Mouse (Mus musculus): ENCODE measurements at regions not wholly inside any gene's neighbourhood (a gene's known extent, or its start where the extent isn't known, plus 50 kb on each side); places are given as distances from the start of the nearest gene placed in this dataset.

DNA sequence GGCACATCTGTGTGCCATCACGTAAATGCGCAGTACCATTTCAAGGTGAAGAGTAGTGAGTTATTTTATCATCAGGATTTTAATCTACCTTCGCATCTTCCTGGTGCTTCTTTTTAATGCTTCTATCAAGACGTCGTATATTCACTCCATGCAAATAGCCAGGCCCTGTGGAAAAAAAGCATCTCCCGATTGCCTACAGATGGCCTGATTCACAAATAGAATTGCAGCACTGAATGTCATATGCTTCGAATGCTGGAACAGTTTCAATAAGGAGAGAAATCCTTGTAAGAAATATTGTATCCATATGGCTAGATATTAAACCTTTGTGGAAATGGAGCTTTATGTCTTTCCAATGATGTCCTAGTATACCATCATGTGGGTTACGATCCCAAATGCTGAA is 742.7 kb downstream of the Tmem132b start:
- no peaks in the 10 kb centered on the region for H3K36me3 ChIP-seq (replicated peaks; ENCODE audit: control insufficient read depth, insufficient read depth, low read depth, low read length)
- 91% methylated on average over 8 of the region's 8 CpGs for WGBS
- ATAC-seq (replicated peaks; ENCODE audit: insufficient number of reproducible peaks, low FRiP score, low TSS enrichment, low read depth), result no peak

DNA sequence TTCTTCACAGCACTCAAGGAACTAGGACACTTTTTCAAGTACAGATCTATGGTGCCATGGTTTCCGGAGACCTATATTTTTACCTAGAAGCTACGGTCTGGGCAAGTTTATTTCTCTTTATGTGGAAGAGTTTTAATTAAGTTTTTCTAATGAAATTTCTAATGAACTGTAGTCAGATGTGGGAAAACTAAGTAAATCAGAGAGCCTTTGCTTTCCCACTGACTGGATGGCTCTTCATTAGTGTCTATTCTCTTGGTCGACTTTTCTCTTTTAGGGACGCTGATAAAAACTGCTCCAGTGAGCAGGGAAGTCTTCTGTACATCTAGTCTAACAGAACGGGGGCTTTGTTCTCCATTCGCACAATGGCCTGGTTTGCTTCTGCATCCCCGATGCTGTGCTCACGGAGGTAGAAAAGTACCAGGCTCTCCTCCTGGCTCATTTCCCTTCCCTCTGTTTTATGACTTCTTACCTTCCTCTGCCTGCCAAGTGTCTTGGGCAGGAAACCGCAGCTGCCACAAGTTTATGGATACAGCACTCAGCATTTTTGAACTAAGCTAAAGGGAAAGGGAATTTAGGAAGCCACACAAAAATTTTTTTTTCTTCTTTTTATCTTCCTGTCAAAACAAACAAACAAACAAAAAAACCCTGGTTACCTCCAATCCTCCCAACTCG is 749.6 kb downstream of the Tmem132b start:
- Histone ChIP-seq H3K9me3 (replicated peaks; ENCODE audit: control insufficient read depth, low read length) (no peaks in the 10 kb centered on the region), H3K27ac (replicated peaks; ENCODE audit: low read depth, low read length) (no peak overlapping the region), H3K36me3 (replicated peaks; ENCODE audit: control insufficient read depth, insufficient read depth, low read depth, low read length) (no peaks in the 10 kb centered on the region), H3K4me3 (ENCODE audit: low read depth, low read length) (no peak overlapping the region), H3K4me1 (ENCODE audit: control insufficient read depth, insufficient read depth, low read length) (no peaks in the 10 kb centered on the region), H3K9ac (replicated peaks; ENCODE audit: low read length) (no peak overlapping the region), H3K4me2 (ENCODE audit: low read depth, low read length) (no peak overlapping the region), H3K27me3 (ENCODE audit: control insufficient read depth, insufficient read depth, low read length) (no peaks in the 10 kb centered on the region)
- 25% methylated on average over 10 of the region's 10 CpGs for WGBS
- no peak for DNase-seq (ENCODE audit: low spot score)
- no peak for ATAC-seq (replicated peaks; ENCODE audit: insufficient number of reproducible peaks, low FRiP score, low TSS enrichment, low read depth)

More for the DNA sequence above, 742.7 kb downstream of the Tmem132b start:
- Histone ChIP-seq H3K4me3 (ENCODE audit: low read depth, low read length) (no peak overlapping the region), H3K9me3 (replicated peaks; ENCODE audit: control insufficient read depth, low read length) (no peaks in the 10 kb centered on the region), H3K4me1 (ENCODE audit: control insufficient read depth, insufficient read depth, low read length) (no peaks in the 10 kb centered on the region), H3K27me3 (ENCODE audit: control insufficient read depth, insufficient read depth, low read length) (no peaks in the 10 kb centered on the region), H3K4me2 (ENCODE audit: low read depth, low read length) (no peak overlapping the region), H3K9ac (replicated peaks; ENCODE audit: low read length) (no peak overlapping the region), H3K27ac (replicated peaks; ENCODE audit: low read depth, low read length) (no peak overlapping the region)
- DNase-seq (ENCODE audit: low spot score), result no peak

DNA sequence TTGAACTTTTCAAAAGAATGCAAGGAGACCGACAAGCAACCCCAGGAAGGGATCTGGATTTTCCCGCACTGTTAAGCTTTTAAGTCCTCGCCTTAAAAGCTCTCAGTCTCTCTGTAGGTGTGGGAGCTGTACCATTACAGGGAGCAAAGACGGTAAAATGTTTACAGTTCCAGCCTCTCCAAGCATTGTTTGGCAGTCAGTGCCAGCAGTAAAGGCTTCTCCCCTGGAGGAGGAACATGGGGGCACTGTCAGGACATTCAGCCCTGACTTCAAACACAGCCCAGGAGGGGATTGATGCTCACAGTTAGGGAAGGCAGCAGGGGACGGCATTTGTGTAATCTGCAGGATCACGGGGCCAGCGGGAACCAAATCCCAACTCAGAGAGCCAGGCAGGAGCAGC is 750.2 kb downstream of the Tmem132b start:
- 6% methylated on average over 7 of the region's 7 CpGs for WGBS
- Histone ChIP-seq H3K4me2 (ENCODE audit: low read depth, low read length) (no peak overlapping the region), H3K9ac (replicated peaks; ENCODE audit: low read length) (no peak overlapping the region), H3K9me3 (replicated peaks; ENCODE audit: control insufficient read depth, low read length) (no peaks in the 10 kb centered on the region), H3K27me3 (ENCODE audit: control insufficient read depth, insufficient read depth, low read length) (no peaks in the 10 kb centered on the region), H3K4me1 (ENCODE audit: control insufficient read depth, insufficient read depth, low read length) (no peaks in the 10 kb centered on the region), H3K4me3 (ENCODE audit: low read depth, low read length) (no peak overlapping the region), H3K36me3 (replicated peaks; ENCODE audit: control insufficient read depth, insufficient read depth, low read depth, low read length) (no peaks in the 10 kb centered on the region), H3K27ac (replicated peaks; ENCODE audit: low read depth, low read length) (no peak overlapping the region)
- ATAC-seq (replicated peaks; ENCODE audit: insufficient number of reproducible peaks, low FRiP score, low TSS enrichment, low read depth) (no peak), DNase-seq (ENCODE audit: low spot score) (no peak)

DNA sequence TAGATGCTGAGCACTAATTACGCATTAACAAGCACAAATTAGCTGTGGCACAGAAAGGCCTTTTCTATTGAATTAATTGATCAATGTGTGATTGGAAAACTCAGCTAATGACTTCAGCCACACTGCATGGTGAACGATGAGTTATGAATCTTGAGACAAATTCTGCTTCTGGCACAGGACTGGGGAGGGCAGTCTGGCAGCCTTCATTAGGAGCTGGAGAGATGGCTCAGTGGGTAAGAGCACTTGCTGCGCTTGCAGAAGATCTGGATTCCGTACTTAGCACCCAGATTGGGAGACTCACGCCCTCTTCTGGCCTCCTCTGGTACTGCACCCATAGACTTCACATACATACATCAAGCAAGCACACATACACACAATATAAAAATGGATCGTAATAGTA is 793.3 kb downstream of the Tmem132b start:
- ATAC-seq (replicated peaks; ENCODE audit: insufficient number of reproducible peaks, low FRiP score, low TSS enrichment, low read depth) (no peak), DNase-seq (ENCODE audit: low spot score) (no peak)
- H3K4me1 ChIP-seq (ENCODE audit: control insufficient read depth, insufficient read depth, low read length), result no peaks in the 10 kb centered on the region
- H3K4me3 ChIP-seq (ENCODE audit: low read depth, low read length), result no peak overlapping the region
- 80% methylated on average over 6 of the region's 6 CpGs for WGBS
- H3K36me3 ChIP-seq (replicated peaks; ENCODE audit: control insufficient read depth, insufficient read depth, low read depth, low read length), result no peaks in the 10 kb centered on the region
- no peak overlapping the region for H3K4me2 ChIP-seq (ENCODE audit: low read depth, low read length)
- H3K9me3 ChIP-seq (replicated peaks; ENCODE audit: control insufficient read depth, low read length), result no peaks in the 10 kb centered on the region
- H3K27ac ChIP-seq (replicated peaks; ENCODE audit: low read depth, low read length), result no peak overlapping the region
- no peak overlapping the region for H3K9ac ChIP-seq (replicated peaks; ENCODE audit: low read length)
- no peaks in the 10 kb centered on the region for H3K27me3 ChIP-seq (ENCODE audit: control insufficient read depth, insufficient read depth, low read length)

DNA sequence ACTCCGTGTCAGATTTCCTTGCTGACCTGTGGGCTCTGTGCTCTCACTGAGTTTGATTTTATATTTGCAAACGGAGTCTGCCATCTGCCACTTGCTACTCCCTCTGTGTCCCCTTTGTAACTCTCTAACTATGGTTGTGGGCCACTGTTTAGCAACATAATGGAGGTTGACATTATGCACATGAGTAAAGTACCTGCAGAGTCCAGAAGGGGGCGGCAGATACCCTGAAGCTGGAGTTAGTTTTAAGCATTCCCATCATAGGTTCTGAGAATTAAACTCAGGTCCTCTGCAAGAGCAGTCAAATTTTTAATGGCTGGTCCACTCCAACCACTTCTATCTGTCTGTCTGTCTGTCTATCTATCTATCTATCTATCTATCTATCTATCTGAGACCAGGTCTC is 796.7 kb downstream of the Tmem132b start:
- ATAC-seq (replicated peaks; ENCODE audit: insufficient number of reproducible peaks, low FRiP score, low TSS enrichment, low read depth) (no peak), DNase-seq (ENCODE audit: low spot score) (peak; percentile 12)
- H3K4me3 ChIP-seq (ENCODE audit: low read depth, low read length), result no peak overlapping the region
- no peaks in the 10 kb centered on the region for H3K4me1 ChIP-seq (ENCODE audit: control insufficient read depth, insufficient read depth, low read length)
- no peak overlapping the region for H3K4me2 ChIP-seq (ENCODE audit: low read depth, low read length)
- no peak overlapping the region for H3K9ac ChIP-seq (replicated peaks; ENCODE audit: low read length)
- H3K36me3 ChIP-seq (replicated peaks; ENCODE audit: control insufficient read depth, insufficient read depth, low read depth, low read length), result no peaks in the 10 kb centered on the region
- 45% methylated on average over 3 of the region's 3 CpGs for WGBS
- no peaks in the 10 kb centered on the region for H3K27me3 ChIP-seq (ENCODE audit: control insufficient read depth, insufficient read depth, low read length)
- H3K27ac ChIP-seq (replicated peaks; ENCODE audit: low read depth, low read length), result no peak overlapping the region
- H3K9me3 ChIP-seq (replicated peaks; ENCODE audit: control insufficient read depth, low read length), result no peaks in the 10 kb centered on the region

DNA sequence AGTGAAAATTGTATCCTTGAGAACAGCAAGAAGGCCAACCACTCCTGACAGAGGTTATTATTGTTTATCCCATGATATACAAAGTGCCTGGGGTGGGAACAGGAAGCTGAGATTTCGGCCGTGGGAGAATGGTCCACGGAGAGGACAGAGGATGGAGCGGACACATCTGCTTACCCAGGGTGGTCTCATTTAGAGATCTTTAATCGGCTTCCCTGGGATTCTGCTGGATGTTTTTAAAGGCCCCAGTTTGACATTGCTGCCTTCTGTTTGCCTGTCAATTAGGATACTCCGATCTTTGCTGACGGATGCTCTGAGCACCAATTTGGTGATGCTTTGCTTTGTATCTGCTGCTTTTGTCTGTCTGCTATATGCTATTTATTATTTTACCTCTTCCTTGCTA is 803.5 kb downstream of the Tmem132b start:
- WGBS, result 53% methylated on average over 7 of the region's 7 CpGs
- H3K27ac ChIP-seq (replicated peaks; ENCODE audit: low read depth, low read length), result no peak overlapping the region
- DNase-seq (ENCODE audit: low spot score), result no peak

DNA sequence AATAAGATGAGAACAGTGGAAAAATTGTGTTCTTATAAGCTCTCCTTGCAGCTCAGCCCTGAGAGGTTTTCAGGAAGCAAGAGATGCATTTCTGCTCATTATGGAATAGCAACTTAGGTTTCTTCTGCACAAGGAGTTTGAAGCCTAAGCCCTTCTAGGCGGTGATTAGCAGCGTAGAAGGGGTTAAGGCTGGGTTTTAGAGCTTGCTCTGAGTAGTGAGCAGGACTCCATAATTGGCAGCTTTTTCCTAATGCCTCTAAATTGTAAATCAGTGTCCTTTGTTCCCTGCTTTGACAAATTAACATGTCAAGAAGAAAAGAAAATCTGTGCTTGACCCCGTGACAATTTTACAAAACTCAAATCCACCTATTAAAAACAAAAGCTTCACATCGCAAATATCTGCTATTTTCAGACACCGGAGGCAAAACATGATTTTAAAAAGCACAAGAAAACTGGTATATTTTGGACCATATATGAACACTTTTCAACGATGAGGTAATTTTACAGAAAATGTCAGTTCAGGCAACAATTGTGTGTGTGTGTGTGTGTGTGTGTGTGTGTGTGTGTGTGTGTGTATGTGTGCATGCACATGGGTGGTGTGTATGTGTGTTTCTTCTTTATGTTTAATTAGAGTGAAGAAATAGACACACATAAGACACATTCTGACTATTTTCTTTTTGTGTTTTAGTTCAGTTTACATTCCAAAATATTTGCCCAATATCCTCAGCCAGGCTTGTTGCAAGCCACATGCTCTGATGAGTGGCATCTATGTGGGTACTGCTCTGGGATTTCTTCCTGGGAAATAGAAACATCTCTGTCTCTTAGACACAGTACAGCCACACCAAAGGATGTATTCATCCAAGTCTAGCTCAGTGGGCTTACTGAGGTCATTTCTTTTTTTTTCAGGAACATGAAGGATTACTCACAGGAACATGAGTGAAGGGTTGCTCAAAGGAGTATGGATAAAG is 804.3 kb downstream of the Tmem132b start:
- no peak overlapping the region for H3K27ac ChIP-seq (replicated peaks; ENCODE audit: low read depth, low read length)
- WGBS, result 53% methylated on average over 6 of the region's 6 CpGs
- H3K9me3 ChIP-seq (replicated peaks; ENCODE audit: control insufficient read depth, low read length), result no peaks in the 10 kb centered on the region
- no peak overlapping the region for H3K9ac ChIP-seq (replicated peaks; ENCODE audit: low read length)
- no peak for DNase-seq (ENCODE audit: low spot score)
- H3K4me1 ChIP-seq (ENCODE audit: control insufficient read depth, insufficient read depth, low read length), result no peaks in the 10 kb centered on the region
- no peak overlapping the region for H3K4me3 ChIP-seq (ENCODE audit: low read depth, low read length)
- no peaks in the 10 kb centered on the region for H3K36me3 ChIP-seq (replicated peaks; ENCODE audit: control insufficient read depth, insufficient read depth, low read depth, low read length)
- ATAC-seq (replicated peaks; ENCODE audit: insufficient number of reproducible peaks, low FRiP score, low TSS enrichment, low read depth), result no peak
- no peak overlapping the region for H3K4me2 ChIP-seq (ENCODE audit: low read depth, low read length)
- no peaks in the 10 kb centered on the region for H3K27me3 ChIP-seq (ENCODE audit: control insufficient read depth, insufficient read depth, low read length)

More for the DNA sequence above, 803.5 kb downstream of the Tmem132b start:
- Histone ChIP-seq H3K9ac (replicated peaks; ENCODE audit: low read length) (no peak overlapping the region), H3K36me3 (replicated peaks; ENCODE audit: control insufficient read depth, insufficient read depth, low read depth, low read length) (no peaks in the 10 kb centered on the region), H3K9me3 (replicated peaks; ENCODE audit: control insufficient read depth, low read length) (no peaks in the 10 kb centered on the region), H3K4me3 (ENCODE audit: low read depth, low read length) (no peak overlapping the region), H3K4me2 (ENCODE audit: low read depth, low read length) (no peak overlapping the region), H3K4me1 (ENCODE audit: control insufficient read depth, insufficient read depth, low read length) (no peaks in the 10 kb centered on the region), H3K27me3 (ENCODE audit: control insufficient read depth, insufficient read depth, low read length) (no peaks in the 10 kb centered on the region)
- ATAC-seq (replicated peaks; ENCODE audit: insufficient number of reproducible peaks, low FRiP score, low TSS enrichment, low read depth), result no peak

DNA sequence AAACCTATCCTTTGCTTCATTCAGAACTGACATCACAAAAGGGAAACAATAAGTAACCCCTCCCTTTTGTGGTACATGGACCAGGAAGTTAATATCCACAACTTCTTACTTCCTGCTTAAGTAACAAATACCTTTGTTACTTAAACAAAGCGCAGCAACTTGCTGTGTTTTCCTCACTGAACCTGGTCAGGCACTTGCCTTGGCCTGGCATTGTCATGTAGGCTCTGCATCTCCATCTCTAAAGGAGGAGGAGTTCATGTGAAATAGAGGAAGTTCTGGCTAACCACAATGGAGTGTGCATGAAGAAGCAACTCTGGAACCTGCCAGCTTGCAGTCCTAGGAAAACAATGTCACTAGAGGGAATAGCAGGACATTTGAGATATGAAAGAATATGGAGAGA is 806.3 kb downstream of the Tmem132b start:
- Histone ChIP-seq H3K9ac (replicated peaks; ENCODE audit: low read length) (no peak overlapping the region), H3K4me3 (ENCODE audit: low read depth, low read length) (no peak overlapping the region)

More for the DNA sequence above, 806.3 kb downstream of the Tmem132b start:
- no peaks in the 10 kb centered on the region for H3K36me3 ChIP-seq (replicated peaks; ENCODE audit: control insufficient read depth, insufficient read depth, low read depth, low read length)
- H3K9me3 ChIP-seq (replicated peaks; ENCODE audit: control insufficient read depth, low read length), result no peaks in the 10 kb centered on the region
- WGBS, result 76% methylated on average over 1 of the region's 1 CpGs
- no peak for DNase-seq (ENCODE audit: low spot score)
- no peaks in the 10 kb centered on the region for H3K27me3 ChIP-seq (ENCODE audit: control insufficient read depth, insufficient read depth, low read length)
- H3K4me2 ChIP-seq (ENCODE audit: low read depth, low read length), result no peak overlapping the region
- no peak overlapping the region for H3K27ac ChIP-seq (replicated peaks; ENCODE audit: low read depth, low read length)
- no peaks in the 10 kb centered on the region for H3K4me1 ChIP-seq (ENCODE audit: control insufficient read depth, insufficient read depth, low read length)
- ATAC-seq (replicated peaks; ENCODE audit: insufficient number of reproducible peaks, low FRiP score, low TSS enrichment, low read depth), result no peak

All from embryonic facial prominence, embryonic 11.5 days (tissue).